Mouse (Mus musculus) layer of hippocampus, adult 9-10 months (tissue): Measurements from ENCODE around the gene Cyp11a1.

Experiments used
- DNase-seq: peaks from one replicate; pipeline ENCODE4 v3.0.0; 2022; ENCODE audit warnings: low spot score

Cyp11a1 gene

DNA sequence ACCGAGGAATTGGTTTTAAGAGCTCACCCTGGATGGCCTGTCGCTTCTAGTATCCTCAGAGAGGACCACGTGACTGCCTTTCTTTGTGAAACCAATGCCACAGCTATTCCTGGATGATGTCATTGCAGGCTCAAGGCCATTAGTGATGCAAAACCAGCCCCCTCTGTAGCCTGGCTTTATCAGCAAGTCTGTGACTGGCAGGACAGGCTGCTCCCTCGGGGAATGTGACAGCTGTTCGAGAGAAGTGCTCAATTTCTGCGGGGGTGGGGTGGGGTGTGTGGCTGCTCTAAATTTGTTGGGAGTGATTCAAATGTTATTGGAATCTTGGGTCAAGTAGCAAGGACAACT is 2.8 kb downstream of the Cyp11a1 start:
- DNase-seq = no peak

DNA sequence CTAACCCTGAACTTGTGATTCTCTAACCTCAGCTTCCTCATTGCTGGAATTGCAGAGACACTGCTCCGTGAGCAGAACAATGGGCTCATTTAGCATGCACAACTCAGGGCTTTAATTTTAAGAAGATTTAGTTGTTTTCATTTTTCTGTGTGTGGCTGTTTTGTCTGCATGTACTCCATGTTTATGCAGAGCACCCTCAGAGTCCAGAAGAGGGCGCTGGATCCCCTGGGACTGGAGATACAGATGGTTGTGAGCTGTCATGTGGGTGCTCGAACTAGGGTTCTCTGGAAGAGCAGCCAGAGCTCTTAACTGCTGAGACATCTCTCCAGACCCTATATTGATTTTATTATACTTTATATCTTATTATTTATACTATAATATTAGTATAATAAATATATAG is 3.4 kb downstream of the Cyp11a1 start:
- no peak for DNase-seq

DNA sequence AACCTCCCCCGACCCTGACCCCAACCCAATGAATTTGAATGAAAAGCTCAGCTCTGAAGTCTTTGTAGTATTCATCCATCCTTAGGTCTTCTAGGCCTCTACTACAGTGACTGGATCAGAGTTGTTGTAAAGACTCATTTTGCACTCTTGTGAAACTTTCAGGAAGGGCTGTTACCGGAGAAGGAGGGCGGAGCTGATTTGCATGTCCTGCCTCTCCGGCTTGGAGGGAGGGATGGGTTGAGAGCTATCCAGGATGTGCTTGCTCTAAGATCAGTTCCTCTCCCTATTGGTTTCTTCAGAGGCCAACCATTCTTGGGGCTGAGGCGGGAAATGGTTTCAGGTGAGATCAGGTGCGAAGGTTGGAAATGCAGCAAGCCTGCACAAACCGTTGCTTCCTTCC is 4.8 kb downstream of the Cyp11a1 start:
- DNase-seq = no peak

DNA sequence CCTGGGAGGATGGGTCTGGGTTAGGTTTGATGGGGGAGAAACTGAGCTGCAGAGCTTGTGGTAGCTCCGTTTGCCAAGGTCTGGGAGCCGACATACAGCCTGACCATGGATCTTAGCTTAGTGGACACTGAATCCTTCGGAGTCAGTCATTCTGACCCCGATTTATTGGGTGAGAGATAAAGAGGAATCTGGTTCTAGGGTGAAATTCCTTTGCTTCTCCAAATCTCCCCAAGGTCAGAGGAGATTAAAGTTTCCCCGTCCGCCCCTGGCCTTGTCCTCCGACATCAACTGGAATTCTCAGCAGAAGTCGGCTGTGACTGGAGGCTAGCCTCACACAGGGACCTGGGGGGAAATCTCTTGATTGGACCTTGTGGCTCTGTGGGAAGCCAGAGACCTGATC is 5.3 kb downstream of the Cyp11a1 start:
- no peak for DNase-seq

DNA sequence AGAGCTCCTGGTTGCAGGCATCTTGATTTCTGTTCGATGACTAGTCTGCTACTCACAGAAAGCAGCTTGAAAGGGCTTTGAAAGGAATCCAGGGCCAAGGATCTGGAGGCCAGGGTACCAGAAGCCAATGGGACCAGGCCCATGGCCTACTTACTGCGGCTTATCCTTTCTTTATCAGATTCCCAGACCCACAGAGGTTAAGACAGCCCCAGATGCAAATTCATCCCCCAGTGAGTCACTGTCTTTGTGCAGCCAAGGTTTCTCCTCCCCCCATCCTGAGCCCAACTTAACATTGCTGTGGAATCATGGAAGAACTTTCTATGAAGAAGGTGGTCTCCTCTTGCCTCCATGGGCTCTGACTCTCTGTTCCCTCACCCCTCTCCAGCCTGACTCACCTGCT is 6.3 kb downstream of the Cyp11a1 start:
- no peak for DNase-seq

DNA sequence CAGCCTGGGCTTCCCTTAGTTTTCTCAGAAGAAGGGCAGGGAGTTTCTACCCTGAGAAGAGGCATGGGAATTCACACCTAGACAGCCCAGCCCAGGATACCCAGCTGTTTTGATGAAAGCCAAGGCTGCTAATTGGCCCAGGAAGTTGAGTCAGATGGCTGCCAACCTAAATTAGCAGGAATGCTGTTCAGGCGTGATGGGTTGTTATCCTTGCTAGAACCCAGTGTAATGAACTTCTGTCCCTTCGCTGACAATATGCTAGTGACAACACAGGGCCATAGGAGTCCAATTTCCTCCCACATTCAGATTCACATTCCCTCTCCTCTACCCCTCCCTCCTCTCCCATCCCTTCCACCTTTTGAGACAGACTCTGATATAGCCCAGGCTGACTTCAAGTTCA is 6.7 kb downstream of the Cyp11a1 start:
- DNase-seq = no peak

DNA sequence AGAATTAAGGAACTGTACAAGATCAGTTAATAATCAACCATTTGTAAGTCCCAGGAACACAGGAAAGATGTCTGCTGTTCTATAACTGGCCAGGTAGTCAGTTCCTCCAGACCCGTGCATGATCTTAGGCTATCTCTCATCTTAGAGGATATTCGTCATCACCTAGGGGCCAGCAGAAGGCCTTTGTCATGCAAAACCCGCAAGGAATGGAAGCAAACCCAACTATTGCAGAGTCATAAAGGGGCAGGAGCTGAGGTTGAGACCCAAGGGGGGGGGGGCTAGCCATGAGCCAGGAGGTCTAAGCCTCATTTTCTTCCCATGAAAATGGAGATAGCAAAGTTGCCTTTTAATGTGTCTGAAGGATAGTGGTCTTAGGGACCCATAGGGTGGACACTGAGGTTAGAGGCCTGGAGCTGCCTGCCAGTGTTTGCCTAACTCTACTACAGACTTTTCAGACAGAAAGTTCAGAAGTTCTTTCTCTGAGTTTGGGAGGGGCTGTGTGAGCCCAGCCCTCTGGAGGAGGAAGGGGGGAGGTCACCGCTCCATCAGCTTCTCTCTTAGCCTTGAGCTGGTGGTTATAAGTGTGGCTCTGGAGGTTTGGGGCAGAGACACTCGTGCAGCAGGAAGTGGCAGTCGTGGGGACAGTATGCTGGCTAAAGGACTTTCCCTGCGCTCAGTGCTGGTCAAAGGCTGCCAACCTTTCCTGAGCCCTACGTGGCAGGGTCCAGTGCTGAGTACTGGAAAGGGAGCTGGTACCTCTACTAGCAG is 8.4 kb downstream of the Cyp11a1 start:
- no peak for DNase-seq

DNA sequence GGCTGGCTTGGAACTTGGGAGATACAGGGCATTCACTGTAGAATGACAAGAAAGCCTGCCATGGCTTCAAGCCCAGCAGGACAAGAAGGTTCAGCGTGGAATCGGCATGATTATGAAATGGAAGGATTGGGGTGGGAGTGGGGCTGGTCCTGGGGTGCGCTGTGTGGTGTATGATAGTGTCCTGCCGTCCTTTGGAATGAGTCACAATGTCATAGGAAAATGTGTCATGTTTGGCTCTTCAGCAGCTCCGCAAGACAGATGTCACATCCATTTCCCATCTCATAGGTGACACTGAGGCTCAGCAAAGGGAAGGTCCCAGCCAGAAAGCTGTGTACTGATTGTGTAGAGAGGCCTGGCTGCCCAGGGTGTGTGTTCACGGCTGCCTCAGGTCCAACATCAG is 9.6 kb downstream of the Cyp11a1 start:
- no peak for DNase-seq

DNA sequence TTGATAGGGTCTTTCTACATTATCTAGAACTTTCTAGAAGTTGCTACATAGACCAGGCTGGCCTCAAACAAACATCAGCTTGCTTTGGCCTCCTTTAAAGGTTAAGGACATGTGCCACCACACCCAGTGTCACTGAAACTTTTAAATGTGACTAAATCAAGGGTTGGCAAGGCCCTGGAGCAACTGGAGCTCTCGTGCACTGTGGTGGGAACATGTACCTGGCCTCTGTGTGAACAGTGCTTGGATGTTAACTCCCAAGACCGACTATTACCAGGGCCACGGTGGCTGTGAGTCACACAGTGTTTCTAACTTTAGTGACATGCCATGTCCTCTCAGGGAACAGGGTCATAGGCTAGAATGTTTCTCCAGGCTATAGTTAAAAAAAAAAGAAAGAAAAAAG is 10.8 kb downstream of the Cyp11a1 start:
- no peak for DNase-seq

DNA sequence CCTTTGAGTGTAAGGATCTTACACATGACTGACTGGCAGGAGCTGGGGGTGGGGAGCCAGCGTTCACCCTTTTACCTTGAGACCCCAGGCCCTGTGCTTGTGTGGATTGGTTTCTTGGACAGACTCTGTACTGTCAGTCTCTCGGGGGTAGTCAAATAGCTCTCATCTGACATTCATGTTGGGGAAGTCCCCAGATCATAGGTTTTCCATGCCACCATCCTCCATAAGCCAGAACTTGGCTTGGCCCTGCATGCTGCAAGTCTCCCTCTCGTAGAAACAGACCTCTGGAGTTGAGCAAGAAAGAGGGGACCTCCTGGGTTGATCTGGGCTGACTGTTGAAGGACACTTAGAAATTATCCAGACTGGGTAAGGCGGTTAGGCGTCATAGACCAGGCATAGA is 12.2 kb downstream of the Cyp11a1 start:
- no peak for DNase-seq

DNA sequence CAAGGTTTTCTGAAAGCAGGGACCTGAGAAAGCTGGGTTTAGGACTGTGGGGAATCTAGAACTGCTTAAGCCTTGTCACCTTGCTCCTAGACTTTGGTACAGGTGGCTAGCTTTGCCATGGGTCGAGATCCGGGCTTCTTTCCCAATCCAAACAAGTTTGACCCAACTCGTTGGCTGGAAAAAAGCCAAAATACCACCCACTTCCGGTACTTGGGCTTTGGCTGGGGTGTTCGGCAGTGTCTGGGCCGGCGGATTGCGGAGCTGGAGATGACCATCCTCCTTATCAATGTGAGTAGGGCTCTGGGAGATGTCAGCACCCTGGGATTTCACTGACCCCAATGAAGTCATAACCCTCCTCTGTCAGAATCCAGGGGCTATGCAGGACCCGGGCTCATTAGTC is 19.8 kb downstream of the Cyp11a1 start:
- DNase-seq = no peak

DNA sequence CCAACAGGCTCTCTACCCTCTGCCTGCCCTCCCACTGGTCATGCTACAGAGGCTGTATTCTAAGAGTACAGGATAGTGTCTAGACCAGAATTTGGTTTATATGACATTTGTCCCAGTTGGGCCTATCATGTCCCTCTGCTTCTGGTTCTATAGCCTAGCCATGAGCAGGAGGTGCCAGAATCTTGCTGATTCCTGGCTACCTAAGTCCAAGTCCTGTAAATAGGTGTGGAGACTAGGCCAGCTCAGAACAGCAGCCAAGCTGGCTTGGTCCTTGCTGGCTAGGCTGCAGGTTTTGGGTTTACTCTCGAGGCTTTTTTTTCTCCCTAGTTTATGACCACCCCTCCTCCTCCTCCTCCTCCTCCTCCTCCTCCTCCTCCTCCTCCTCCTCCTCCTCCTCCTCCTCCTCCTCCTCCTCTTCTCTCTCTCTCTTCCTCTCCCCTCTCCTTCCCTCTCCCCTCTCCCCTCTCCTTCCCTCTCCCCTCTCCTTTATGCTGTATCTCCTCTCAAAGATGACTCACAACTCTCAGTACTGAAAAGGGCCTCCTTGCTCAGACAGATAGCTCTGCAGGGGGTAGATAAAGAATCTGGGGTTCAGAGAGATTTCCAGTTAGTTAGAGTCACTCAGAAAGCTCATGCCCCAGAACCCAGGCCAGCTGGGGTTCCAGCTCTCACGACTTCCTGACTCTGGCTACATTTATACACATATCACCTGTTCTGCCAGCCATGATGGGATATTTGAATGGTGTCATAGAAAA is 21.4 kb downstream of the Cyp11a1 start:
- no peak for DNase-seq

DNA sequence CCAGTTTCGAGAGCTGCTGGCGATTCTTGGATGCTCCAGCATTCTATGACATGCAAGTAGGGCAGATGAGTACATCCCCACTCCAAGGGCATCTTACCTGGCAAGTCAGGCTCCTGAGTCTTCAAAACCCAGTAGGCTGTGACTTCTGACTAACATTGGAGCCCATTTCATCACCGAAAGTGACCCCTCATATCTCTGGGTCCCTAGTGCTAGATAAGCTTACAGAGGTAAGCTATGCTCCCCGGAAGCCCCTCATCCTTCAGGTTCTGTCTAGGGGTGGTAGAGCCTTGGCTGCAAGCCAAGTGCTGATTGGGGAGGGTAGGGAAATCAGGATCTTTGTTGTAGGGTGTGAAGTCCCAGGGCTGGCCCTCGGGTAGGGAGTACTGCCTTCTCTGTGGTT is 22.6 kb downstream of the Cyp11a1 start:
- no peak for DNase-seq

DNA sequence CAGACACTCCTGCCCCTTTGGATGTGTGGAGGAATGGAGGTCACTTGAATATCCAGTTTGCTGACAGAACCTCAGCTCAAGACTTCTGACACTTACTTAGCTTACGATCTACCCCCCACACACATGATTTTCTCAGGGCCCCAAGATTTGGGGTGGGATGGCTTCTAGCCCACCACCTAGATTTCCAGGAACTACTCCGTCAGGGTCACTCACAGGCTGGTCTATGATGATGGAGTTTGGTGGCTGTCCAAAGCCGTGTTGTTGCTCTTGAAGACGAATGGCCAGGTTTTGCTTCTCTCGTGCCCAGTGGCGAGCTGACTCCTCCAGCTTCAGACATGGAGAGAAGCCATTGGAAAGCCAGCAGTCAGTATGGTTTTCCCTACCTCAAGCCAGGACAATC is 23.4 kb downstream of the Cyp11a1 start:
- no peak for DNase-seq

DNA sequence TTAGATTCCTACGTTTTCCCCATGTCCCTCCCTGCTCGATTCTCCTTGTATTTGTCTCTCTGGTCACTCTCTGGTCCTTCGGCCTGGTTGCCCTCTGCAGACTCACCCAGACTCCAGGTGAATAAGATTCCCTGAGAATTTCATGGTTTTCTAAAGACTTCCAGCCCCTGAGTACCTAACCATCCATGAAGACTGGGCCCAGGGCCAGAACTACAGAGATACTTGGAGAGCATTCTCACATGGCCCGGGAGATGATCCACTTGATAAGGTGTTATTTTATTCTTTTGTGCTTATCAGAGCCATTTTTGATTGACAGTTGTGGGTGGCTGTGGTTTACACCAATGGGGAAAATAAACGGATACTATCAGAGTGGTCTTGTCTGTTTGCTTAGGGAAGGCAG is 25.7 kb downstream of the Cyp11a1 start:
- no peak for DNase-seq

DNA sequence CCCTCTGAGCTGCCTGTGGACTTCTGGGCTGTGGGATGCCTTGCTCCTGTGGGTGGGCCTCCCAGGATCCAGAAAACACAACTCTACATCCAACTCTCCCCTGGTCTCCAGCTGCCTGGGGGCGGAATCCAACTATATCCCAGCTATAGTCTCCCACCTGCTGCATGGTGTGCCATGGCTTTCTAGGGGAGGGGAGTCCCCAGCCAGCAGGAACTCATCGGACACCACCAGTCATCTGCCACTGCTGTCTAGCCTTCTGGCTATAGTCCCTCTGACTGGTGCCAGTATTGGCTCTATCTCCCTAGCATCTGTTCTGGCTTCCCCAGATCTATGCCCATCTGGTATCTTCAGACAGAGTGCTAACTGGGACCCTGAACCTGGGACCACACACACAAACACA is 29.3 kb downstream of the Cyp11a1 start:
- DNase-seq = no peak

DNA sequence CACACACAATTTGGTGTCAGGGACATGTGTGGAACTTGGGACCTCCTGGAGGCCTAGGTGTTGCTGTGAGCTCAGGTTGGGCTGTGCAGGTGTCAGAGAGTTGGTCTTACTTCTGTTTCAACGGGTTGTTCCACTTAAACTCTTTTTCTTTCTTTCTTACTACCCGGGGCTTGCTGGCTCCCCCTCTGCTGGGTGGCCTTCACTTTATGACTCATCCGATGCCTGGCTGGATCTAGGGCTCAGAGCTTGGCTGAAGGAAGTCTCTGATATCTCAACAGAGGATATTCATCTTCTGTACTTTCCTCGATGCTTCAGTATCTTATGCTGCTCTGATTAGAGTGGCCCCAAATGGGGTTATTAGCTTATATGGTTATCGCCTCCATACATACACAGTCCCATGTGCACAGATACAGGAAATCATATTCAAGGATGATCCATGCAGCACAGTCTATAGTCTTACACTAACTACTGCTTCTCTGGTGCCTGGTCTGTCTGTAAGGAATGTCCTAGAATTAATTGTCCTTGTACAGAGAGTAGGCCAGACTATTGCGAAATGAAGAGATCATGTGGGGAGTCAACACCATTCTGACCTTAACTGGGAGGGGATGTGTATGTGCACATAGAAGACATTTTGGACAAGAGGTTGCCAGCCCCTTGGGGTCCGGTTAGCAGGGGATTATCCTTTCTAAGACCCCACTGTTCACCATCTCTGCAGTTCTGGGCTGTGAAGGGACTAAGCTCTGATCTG is 29.9 kb downstream of the Cyp11a1 start:
- no peak for DNase-seq

DNA sequence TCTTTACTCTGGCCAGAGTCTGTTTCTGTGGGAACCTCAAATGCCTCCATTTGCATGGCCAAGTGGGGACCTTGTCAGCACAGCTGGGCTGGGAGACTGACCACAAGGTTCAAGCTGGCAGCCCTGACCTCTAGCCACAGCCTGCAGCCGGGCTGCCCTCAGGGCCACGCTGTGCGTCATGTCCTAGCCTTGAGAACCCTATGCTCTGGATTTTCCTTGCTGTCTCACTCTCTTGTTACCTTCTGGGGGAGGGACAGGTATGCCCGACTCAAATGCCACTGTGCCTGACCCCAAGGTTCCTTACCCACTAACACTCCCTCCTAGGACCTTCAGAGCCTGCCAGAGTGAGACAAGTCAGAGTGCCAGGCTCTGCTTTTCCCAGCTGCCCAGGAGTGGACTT is 30.8 kb downstream of the Cyp11a1 start:
- no peak for DNase-seq

DNA sequence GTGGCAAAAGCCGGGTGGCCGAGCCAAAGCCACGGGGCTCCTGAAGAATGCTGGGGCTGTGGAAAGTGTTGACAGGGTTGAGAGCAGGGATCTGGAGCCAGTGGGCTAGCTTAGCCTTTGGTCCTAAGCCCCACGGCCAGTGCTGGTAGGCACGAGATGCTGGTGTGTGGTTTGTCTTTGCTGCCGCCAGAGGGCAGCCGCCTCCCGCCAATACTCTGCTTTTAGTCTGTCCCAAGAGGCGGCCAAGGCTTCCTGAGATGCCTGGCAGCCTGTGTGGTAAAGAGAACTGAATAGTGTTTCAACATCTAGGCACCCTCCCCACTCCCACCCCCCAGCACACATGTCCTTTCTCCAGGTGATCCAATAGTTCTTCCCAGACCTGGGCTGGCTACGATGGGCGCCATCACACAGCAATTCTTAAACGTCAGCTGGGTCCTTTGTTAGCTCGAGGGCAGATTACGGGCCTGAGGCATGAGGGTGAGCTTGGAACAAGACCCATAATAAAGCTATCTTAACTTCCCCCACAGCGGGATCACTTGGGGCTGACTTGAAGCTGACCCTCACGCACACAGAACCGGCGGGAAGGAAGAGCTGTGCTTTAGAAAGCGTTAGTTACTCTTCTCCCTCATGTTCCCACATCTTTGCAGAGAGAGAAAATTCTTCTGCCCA is 32.4 kb downstream of the Cyp11a1 start:
- DNase-seq = no peak

DNA sequence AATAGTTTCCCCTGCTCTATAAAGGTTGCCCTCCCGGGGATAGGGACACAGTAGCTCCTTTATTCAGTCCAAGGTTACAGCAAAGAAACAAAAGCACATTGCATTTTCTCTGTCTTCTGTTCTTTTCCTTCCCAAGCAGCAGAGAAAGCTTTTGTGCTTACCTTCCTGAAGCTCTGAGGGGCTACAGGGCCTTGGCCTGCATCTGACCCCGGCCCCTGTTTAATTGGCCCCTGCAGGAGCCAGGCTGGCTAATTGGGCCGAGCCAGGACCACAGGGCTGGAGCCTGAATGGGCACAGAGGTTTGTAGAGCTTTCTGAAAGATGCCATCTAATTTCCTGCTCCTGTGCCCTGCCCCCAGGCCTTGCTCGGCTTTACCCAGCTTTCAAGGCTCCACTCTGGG is 34.8 kb downstream of the Cyp11a1 start:
- DNase-seq = no peak

DNA sequence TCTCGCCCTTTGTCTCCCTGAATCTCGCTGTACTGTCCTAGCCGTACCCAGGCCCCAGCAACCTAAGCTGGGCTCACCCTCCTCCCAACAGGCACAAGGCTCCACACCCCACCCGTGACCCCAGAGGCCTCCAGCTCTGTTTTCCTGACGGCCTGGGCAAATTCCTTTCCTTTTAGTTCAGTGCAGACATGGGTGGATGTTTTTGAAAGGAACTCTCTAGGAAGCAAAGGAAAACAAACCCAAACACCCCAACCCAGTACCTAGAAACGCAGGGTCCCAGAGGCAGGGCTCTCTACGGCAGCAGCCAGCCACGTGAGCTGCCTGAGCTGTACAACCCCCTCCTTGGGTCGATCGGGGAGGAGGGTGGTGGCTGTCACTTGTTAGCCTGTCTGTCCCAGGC is 36.2 kb downstream of the Cyp11a1 start:
- DNase-seq = no peak

DNA sequence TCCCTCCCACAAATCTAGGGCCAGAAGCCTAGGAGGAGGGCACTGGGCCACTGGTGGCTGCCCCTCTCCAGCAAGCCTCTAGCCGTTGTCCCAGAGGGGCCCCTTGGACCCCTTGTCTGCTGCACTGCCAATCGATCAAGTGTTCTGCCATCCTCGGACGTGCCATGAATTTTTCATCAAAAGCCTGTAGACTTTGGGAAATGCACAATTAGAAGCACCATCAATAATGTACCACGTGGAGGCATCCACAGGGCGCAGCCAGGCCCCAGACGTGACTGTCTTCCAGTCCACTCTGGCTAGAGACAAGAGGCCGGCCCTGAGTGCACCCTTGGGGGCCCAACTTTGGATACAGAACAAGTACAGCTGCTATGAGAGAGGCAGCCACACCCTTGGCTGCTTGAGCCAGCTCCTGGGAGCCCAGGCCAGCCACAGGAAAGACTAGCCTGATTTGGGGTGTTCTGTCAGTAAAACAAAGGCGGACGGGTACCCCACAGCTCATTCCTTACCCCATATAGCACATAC is 37.3 kb downstream of the Cyp11a1 start:
- DNase-seq = no peak
